Mouse (Mus musculus): Measurements from ENCODE around the gene Pdxdc1. TPM values are rescaled to one million over a fixed set of nuclear protein-coding genes. Genes with fewer than 3 reads are reported as not detected.
"Not testable (repeated sequence)": the region's sequence is repeated elsewhere in the genome, so short reads cannot be mapped to it uniquely, and the experiment has no call there.

The Pdxdc1 gene
- total and polyA plus RNA-seq, 3 experiments: 36.8 to 107 (median 81.1) TPM

DNA sequence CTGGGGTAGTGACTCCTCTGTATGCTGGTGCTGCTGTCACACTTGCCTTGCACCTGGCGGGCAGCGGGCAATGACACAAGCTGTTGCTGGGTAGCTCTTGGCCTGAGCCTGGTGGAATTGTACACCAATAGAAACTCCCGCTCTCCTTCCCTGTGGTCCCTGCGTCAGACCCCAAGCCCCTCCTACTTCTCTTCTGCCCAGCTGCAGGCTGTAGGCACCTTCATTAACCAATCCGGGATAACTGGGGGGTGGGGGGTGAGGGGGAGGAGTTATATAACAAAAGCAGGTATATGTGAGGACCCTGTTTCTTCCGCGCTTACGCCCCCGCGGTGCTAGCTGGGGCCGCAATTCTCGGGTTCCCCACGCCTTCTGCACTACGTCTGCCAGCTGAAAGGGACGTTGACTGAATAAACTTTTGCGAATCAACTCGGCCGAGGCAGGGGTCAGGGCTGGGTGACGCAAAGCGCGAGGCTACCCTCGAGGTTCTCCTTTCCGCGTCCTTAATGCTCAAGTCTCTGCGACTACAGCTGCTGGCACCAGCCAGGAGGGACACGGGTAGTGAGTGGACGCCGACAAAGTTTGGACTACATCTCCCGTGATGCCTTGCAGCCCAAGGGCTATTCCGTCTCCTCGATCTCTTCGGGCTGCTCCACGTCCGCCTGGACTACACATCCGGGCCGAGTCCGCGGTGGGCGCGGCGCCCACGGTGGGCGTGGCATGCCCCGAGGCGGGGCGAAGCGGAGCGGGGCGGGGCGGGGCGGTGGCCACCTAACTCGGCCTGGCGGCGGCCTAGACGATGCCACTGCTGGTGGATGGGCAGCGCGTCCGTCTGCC, 84.2 kb downstream of the Pdxdc1 start, which contains the start of gene Ntan1:
Ntan1 (plus strand) TSS at position 286 of the 834 bp plus-strand sequence.
- DNase-seq: peak; percentile 99

DNA sequence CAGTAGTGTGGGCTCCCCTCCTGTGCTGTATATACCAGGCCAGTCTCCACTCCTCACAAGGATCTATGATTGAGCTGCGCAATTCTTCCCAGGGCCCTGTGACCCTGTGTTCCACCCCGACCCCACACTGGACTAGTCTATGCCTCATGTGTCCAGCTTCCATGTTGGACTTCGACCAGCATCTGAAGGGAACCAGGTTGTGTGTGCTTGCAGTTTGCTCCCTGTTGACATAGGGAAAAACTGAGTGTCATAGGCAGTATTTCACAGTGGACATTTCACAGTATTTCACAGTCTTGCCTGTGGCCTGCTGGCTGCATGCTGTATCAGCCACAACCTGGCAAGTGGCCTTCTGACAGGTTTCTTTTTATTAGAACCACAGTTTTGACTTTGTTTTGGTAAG, 89.7 kb downstream of the Pdxdc1 start:
- DNase-seq: no peak

DNA sequence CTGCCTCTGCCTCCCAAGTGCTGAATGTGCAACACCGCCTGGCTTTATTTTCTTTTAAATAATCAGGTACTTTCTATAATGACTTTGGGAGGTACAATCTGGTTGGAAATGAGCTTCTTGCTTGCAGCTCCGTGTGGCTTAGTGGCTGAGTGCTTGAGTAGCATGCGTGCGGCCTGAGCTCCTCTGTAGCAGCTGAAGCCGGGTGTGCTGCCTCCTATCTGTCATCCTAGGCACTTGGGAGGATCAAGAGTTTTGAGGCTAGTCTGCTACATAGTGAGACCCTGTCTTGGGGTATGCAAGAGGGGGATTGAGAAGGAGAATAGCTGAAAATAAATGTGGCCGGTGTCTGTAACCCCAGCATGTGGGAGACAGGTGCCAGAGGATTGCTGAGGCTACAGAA, 90.8 kb downstream of the Pdxdc1 start:
- DNase-seq: no peak

DNA sequence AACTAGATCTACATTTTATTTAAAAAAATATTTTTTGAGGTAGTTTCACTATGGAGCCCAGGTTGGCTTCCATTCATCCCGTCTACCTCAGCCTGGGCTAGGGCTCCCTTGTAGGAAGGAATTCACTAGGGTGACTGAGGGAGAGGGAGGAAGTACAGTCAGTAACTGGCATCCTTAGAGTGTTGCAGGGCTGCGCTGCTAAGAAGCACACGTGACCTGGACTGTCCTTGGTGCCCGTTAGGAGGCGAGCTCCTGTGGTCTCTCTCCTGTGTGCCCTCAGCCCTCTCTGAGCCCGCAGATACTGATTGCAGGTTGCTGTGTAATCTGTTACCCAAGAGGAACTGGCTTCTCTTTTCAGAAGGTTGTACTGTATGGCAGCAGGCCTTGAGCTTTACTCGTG, 94.5 kb downstream of the Pdxdc1 start:
- DNase-seq: no peak

DNA sequence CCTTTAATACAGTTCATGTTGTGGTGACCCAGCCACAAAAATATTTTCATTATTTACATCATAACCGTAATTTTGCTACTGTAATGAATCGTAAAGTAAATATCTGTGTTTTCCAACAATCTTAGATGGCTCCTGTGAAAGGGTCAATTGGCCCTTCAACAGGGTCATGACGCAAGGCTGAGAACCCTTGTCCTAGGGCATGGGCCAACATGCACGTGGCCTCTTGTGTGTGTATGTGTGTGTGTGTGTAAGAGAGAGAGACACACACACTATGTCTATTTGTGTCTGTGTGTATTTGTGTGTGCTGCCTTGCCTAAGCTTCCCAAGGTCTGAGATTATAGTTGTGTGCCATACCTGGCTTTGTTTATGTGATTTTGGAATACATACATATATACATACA, 95.3 kb downstream of the Pdxdc1 start:
- DNase-seq: no peak

DNA sequence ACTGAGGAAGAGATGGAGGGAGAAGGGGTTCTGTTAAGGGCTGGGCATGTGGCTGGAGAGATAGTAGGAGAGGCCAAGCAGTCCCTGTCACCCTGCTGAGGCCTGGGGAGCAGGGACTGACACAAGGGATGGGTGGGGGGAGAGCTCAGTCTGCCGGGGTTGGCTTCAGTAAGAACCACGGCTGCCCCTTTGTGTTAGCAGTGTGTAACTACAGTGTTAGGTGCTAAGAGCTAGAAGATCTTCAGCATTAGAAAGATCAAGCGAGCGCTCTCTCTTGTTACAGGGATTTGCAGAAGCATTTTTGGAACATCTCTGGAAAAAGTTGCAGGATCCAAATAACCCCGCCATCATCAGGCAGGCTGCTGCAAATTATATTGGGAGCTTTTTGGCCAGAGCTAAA, 98.3 kb downstream of the Pdxdc1 start:
- DNase-seq: no peak

DNA sequence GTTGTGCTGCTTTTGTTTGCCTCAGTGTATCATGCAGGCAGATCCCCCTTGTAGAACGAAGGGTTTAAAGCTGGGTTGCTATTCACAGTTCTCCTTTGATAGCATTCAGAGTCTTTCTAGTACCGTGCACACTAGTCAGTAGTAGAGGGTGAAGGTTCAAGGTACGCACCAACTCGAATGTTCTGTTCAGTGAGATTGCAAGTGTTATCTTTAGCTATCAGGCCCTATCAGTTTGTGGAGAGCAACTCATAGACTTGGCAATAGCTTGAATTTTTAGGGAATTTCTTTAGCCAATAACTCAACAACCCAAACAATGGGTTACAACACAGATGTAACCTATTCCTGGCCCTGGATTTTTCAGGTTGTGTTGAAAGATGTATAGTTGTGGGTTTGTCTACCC, 101.7 kb downstream of the Pdxdc1 start:
- no peak for DNase-seq

DNA sequence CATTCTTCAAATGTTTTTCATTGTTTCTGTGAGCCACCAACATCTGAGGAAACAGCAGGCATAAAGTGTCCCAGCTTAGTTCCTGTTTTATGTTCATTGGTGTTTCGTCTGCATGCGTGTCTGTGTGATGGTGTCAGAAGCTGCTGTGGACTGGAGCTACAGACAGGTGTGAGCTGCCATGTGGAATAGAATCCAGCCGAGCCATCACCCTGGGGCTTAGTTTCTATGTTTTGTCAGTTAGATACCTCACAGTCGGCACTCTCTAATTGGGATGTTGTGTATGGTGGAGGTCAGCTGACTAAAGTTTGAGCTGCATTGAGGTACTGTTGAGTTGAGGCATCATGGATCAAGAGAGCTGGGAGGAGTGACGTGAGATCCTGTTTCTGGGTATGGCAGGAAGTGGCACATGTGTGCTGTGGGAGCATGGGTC, 106.2 kb downstream of the Pdxdc1 start:
- no peak for DNase-seq

DNA sequence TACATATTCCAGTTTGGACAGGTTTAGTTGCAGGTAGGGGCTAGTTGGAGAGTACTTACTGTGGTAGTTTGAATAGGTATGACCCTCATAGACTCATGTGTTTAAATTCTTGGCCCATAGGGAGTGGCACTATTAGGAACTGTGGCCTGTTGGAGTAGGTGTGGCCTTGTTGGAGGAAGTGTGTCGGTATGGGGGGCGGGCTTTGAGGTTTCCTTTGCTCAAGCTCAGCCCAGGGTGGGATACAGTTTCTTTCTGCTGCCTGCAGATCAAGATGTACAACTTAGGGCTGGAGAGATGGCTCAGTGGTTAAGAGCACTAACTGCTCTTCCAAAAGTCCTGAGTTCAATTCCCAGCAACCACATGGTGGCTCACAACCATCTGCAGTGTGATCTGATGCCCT, 109.5 kb downstream of the Pdxdc1 start:
- DNase-seq: not testable (repeated sequence)

DNA sequence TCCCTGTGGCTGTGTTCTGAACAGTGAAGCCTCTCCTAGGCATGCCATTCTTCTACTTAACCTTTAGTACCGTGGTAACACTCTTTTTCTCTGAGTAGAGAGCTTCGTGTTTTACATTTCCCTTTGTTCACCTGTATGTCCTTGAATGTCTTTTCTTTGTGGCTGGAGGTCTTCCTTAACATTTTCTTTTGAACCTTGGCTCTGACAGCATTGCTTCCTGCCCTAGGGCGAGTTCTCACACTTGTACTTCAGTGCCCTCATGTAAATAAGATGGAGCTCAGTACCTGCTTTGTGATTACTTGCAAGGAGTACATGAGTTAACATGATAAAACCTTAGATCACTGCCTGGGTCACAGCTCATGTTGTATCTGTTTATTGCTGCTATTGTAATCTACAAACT, 117.0 kb downstream of the Pdxdc1 start:
- DNase-seq: no peak

Small RNAs within 50 kb of the gene (microRNA-seq; reads per million reads assigned to microRNA genes)
- 0 reads per million in 2 experiments for gene Gm27734

Other genes starting within 250 kb of the Pdxdc1 start
- 10 to 100 TPM; 32.8 to 36.6 TPM for gene Parn, start 235.0 kb downstream of the Pdxdc1 start, total RNA-seq (2021)
- gene Parn, start 235.0 kb downstream of the Pdxdc1 start, polyA plus RNA-seq (2012; rRNA removed): 9.2 and 12.1 TPM in 2 replicates
- 10 to 100 TPM; 47.3 to 47.5 TPM for gene Bfar, start 231.3 kb downstream of the Pdxdc1 start, total RNA-seq (2021)
- 18.1 and 24.3 TPM in 2 replicates for gene Bfar, start 231.3 kb downstream of the Pdxdc1 start, polyA plus RNA-seq (2012; rRNA removed)
- 1 to 10 TPM; 5.7 to 7.6 TPM for gene 3110001I22Rik, start 231.2 kb downstream of the Pdxdc1 start, total RNA-seq (2021)
- 0.32 and 0.59 TPM in 2 replicates for gene 3110001I22Rik, start 231.2 kb downstream of the Pdxdc1 start, polyA plus RNA-seq (2012; rRNA removed)
- gene Pla2g10, start 172.1 kb downstream of the Pdxdc1 start, total RNA-seq (2021): not detected
- 0.11 TPM in 1 of 2 replicates, not detected in the other for gene Pla2g10, start 172.1 kb downstream of the Pdxdc1 start, polyA plus RNA-seq (2012; rRNA removed)
- gene Rrn3, start 122.4 kb downstream of the Pdxdc1 start, total RNA-seq (2021): 10 to 100 TPM; 43.9 to 48.0 TPM
- 9.4 and 17.2 TPM in 2 replicates for gene Rrn3, start 122.4 kb downstream of the Pdxdc1 start, polyA plus RNA-seq (2012; rRNA removed)
- 10 to 100 TPM; 54.7 to 61.5 TPM for gene Ntan1, start 84.3 kb downstream of the Pdxdc1 start, total RNA-seq (2021)
- 37.4 and 38.2 TPM in 2 replicates for gene Ntan1, start 84.3 kb downstream of the Pdxdc1 start, polyA plus RNA-seq (2012; rRNA removed)
- gene Mpv17l, start within 50 bp of the Pdxdc1 start, total RNA-seq (2021): 10 to 100 TPM; 10.5 to 12.3 TPM
- gene Mpv17l, start within 50 bp of the Pdxdc1 start, polyA plus RNA-seq (2012; rRNA removed): 7.2 and 7.5 TPM in 2 replicates
- gene 2900011O08Rik, start 83.5 kb upstream of the Pdxdc1 start, total RNA-seq (2021): 1 to 10 TPM in 1 of 2 experiments, under 1 TPM in 1; 0.86 to 1.2 TPM
- gene 2900011O08Rik, start 83.5 kb upstream of the Pdxdc1 start, polyA plus RNA-seq (2012; rRNA removed): 0.89 and 1.6 TPM in 2 replicates
- gene Ifitm7, start 83.8 kb upstream of the Pdxdc1 start, total RNA-seq (2021): not detected
- not detected in 2 replicates for gene Ifitm7, start 83.8 kb upstream of the Pdxdc1 start, polyA plus RNA-seq (2012; rRNA removed)

Data from adrenal gland, adult 2 months (tissue).